Mouse (Mus musculus): ENCODE measurements around the gene Fstl1. TPM values are rescaled to one million over a fixed set of nuclear protein-coding genes. Genes with fewer than 3 reads are reported as not detected.
A peak's percentile ranks its signal among the peaks of the same experiment; 100 is the strongest.

The Fstl1 gene
- polyA plus RNA-seq, 1 experiment = 31.4 TPM

DNA sequence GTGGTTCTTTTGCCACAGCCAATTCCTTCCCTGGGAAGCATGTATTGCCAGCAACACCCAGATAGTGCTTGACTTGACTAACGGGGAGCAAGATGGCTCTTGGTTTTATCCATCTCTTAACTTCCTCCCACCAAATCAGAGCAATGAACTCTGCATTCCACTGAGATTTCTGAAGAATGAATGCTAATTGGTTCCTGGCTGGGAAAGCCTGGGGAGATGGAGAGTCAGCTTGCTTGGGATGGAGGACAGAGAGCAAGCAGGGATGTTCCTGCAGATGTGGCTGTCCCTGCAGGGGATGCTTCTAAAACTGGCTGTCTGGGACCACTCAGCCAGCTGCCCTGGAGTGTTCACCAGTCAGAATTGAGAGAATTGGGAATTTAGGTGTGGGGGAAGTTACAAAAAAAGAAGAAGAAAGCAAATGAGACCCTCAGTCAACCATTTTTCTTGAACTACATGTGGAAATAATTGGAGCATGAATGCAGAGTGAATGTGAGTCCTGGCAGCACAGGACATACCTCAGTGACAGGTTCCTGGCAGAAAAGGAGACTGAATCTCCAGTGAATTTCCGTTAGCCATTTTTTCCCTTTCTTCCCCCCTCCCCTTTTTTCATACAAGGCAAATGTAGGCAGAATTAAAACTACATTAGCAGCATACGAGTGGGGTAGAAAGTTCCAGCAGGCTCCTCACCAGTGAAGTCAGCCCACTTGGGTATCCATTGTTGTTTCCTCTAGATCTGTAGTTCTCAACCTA, 29.2 kb downstream of the Fstl1 start:
- Histone ChIP-seq H3K27ac (ENCODE audit: control insufficient read depth, insufficient read depth, low read depth, low read length, poor library complexity) (no peak overlapping the region), H3K4me3 (replicated peaks; ENCODE audit: control insufficient read depth, low read depth, low read length) (no peak overlapping the region), H3K4me1 (ENCODE audit: control insufficient read depth, insufficient read depth, low read length) (no peaks in the 10 kb centered on the region)
- WGBS = 76% methylated on average over 3 of the region's 3 CpGs
- TF ChIP-seq CTCF (IDR thresholded peaks at IDR 0.05; ENCODE audit: control insufficient read depth, insufficient read depth, low read length) (no peak), POLR2A (IDR thresholded peaks at IDR 0.05; ENCODE audit: borderline replicate concordance, control insufficient read depth, low read depth, low read length) (no peak)

DNA sequence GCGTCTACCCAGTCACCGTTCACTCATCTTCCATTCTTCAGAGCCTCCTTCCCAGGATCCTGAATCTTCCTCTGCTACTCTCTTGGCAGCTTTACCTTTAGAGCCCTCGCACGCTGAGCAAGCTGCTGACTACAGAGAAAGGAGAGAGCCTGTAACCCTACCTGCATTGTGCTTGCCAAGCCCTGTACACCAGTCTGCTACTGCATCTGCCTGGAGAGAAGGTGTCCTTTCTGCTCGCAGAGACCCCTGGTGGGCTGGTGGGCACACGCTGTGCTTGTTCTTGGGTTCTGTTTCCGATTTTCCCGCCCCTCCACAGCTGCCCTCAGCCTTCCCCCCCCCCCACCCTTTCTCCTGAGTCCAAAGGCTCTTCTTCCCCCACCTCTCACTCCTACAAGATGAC, 30.6 kb downstream of the Fstl1 start:
- Histone ChIP-seq H3K4me1 (ENCODE audit: control insufficient read depth, insufficient read depth, low read length) (no peaks in the 10 kb centered on the region; the same call in 1 of the 2 replicates), H3K27ac (ENCODE audit: control insufficient read depth, insufficient read depth, low read depth, low read length, poor library complexity) (no peak overlapping the region), H3K4me3 (replicated peaks; ENCODE audit: control insufficient read depth, low read depth, low read length) (no peak overlapping the region)
- TF ChIP-seq POLR2A (IDR thresholded peaks at IDR 0.05; ENCODE audit: borderline replicate concordance, control insufficient read depth, low read depth, low read length) (no peak), CTCF (IDR thresholded peaks at IDR 0.05; ENCODE audit: control insufficient read depth, insufficient read depth, low read length) (no peak)
- 90% methylated on average over 8 of the region's 8 CpGs for WGBS

DNA sequence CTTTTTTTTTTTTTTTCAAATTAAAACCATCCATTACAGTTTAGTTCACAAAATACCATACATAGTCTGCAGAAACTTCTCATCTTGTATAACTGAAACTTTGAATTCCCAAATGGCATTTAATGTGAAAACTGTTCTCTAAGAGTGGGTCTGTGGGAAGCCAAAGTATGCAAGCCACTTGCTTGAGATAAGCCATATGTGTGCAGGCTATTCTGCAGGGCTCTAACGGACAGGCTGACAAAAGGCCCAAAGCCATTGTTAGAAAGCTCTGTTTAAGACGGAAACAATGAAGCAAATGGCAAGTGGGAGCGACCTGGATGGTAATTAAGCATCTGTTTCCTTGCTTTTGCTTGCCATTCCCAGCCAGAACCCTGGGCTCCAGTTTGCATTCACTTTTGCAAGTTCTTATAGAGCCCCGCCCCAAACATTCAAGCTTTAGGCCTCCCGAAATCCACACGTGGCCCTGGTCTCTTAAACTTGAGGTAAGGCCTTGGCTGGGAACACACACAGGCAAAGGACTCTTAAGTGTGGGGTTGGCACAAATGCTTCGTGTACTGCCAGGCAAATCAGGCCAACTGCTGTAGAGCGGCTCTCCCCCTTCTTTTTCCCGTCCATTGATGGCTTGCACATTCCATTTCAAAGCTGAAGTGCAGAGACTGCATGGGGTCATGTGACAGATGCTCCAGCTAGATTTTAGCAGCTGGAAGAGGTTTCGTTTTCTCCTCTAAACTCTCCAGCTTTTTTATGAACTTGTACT, 32.4 kb downstream of the Fstl1 start:
- H3K4me3 ChIP-seq (replicated peaks; ENCODE audit: control insufficient read depth, low read depth, low read length) = no peak overlapping the region
- H3K4me1 ChIP-seq (ENCODE audit: control insufficient read depth, insufficient read depth, low read length) = no peaks in the 10 kb centered on the region; the same call in 1 of the 2 replicates
- WGBS = 79% methylated on average over 10 of the region's 10 CpGs
- no peak overlapping the region for H3K27ac ChIP-seq (ENCODE audit: control insufficient read depth, insufficient read depth, low read depth, low read length, poor library complexity)
- TF ChIP-seq POLR2A (IDR thresholded peaks at IDR 0.05; ENCODE audit: borderline replicate concordance, control insufficient read depth, low read depth, low read length) (no peak), CTCF (IDR thresholded peaks at IDR 0.05; ENCODE audit: control insufficient read depth, insufficient read depth, low read length) (no peak)

DNA sequence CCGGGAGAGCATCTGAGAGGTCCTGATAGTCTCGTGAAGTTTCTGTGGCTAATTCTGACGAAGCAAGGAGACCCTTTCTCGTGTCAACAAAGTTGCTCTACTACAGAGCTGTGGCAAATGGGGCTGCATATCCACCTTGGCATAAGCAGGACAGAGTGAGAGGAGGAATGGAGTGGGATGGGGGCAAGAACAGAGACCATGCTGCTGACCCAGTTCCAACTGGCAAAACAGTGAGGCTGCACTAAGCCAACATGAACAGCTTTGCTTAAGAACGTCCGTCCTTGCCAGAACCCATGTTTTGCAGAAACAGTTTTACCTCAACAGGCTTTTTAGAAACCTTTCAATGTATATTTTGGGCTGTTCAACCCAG, 32.9 kb downstream of the Fstl1 start:
- H3K27ac ChIP-seq (ENCODE audit: control insufficient read depth, insufficient read depth, low read depth, low read length, poor library complexity) = no peak overlapping the region
- 80% methylated on average over 6 of the region's 6 CpGs for WGBS
- no peaks in the 10 kb centered on the region; the same call in 1 of the 2 replicates for H3K4me1 ChIP-seq (ENCODE audit: control insufficient read depth, insufficient read depth, low read length)
- no peak overlapping the region for H3K4me3 ChIP-seq (replicated peaks; ENCODE audit: control insufficient read depth, low read depth, low read length)
- TF ChIP-seq POLR2A (IDR thresholded peaks at IDR 0.05; ENCODE audit: borderline replicate concordance, control insufficient read depth, low read depth, low read length) (no peak), CTCF (IDR thresholded peaks at IDR 0.05; ENCODE audit: control insufficient read depth, insufficient read depth, low read length) (no peak)

DNA sequence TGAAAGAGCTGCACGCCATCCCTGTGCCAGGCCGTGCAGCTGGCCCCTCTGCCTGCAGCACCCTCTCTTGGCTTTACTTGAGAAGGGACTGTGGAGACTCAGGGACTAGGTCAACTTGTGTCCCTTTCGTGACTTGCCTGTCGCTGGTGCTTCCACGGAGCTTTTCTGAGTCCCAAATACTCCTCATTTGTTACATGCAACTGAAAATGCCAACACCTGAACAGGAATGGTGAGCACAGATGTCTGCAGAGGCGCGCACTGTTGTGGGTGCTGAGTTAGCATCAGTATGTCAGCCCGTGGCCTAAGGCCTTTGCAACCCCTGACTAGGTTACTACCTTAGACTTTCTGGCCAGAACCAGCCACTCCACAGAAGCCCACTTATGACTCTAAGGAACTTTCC, 35.2 kb downstream of the Fstl1 start:
- Histone ChIP-seq H3K4me3 (replicated peaks; ENCODE audit: control insufficient read depth, low read depth, low read length) (no peak overlapping the region), H3K27ac (ENCODE audit: control insufficient read depth, insufficient read depth, low read depth, low read length, poor library complexity) (no peak overlapping the region), H3K4me1 (ENCODE audit: control insufficient read depth, insufficient read depth, low read length) (no peaks in the 10 kb centered on the region; the same call in 1 of the 2 replicates)
- TF ChIP-seq CTCF (IDR thresholded peaks at IDR 0.05; ENCODE audit: control insufficient read depth, insufficient read depth, low read length) (no peak), POLR2A (IDR thresholded peaks at IDR 0.05; ENCODE audit: borderline replicate concordance, control insufficient read depth, low read depth, low read length) (no peak)
- WGBS = 79% methylated on average over 8 of the region's 8 CpGs

DNA sequence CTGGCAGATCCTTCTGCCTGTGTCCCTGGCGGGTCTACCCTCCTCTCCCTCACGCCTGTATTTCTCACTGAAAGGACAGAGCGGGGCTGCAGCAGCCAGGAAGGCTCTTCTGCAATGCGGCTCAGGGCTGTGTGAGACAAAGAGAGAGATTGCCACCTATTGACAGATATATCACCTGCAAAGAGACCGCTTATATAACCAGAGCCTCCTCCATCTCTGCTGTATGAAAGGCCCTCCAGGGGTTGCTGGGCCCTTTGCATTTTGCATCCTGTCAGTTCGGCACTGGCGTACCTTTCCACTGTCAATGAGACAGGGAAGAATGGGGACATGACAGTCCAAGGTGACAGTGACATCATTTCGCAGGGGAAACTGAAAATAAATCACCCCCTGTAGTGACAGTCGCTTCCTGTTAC, 35.8 kb downstream of the Fstl1 start:
- Histone ChIP-seq H3K27ac (ENCODE audit: control insufficient read depth, insufficient read depth, low read depth, low read length, poor library complexity) (no peak overlapping the region), H3K4me1 (ENCODE audit: control insufficient read depth, insufficient read depth, low read length) (no peaks in the 10 kb centered on the region; the same call in 1 of the 2 replicates), H3K4me3 (replicated peaks; ENCODE audit: control insufficient read depth, low read depth, low read length) (no peak overlapping the region)
- WGBS = 29% methylated on average over 9 of the region's 9 CpGs
- TF ChIP-seq CTCF (IDR thresholded peaks at IDR 0.05; ENCODE audit: control insufficient read depth, insufficient read depth, low read length) (no peak), POLR2A (IDR thresholded peaks at IDR 0.05; ENCODE audit: borderline replicate concordance, control insufficient read depth, low read depth, low read length) (no peak)

DNA sequence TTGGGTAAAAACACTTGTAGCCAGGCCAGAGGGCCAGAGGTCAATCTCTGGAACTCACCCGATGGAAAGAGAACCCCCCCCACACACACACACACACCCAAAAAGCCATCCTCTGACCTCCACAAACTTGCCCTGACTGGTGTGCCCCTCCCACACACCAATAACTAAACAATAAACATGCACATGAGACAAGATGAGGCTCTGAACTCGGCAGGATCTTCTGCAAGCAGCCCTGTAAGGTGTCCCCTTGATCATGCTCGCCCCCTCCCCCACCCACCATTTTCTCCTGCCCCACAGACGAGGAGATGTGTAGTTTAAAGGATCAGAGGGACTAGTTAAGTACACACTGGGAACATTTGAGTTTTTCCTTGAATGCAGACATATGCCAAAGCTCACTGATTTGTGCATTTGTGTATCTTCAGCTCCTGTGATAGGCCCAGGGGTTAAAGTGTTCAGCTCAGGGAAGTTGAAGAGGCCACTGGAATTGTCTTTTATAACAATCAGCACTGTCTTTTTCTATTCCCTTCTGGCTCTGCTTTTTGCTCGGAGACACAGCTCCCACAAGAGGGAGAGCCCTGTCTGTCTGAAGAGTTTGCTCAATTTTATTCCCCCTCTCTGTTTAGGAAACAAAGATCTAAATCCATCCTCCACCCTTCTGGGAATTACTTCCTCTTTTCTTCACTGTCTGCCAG, 37.2 kb downstream of the Fstl1 start:
- no peak overlapping the region for H3K27ac ChIP-seq (ENCODE audit: control insufficient read depth, insufficient read depth, low read depth, low read length, poor library complexity)
- 51% methylated on average over 5 of the region's 5 CpGs for WGBS
- no peak for TF ChIP-seq CTCF (IDR thresholded peaks at IDR 0.05; ENCODE audit: control insufficient read depth, insufficient read depth, low read length)
- H3K4me1 ChIP-seq (ENCODE audit: control insufficient read depth, insufficient read depth, low read length) = no peaks in the 10 kb centered on the region; the same call in 1 of the 2 replicates
- H3K4me3 ChIP-seq (replicated peaks; ENCODE audit: control insufficient read depth, low read depth, low read length) = no peak overlapping the region

DNA sequence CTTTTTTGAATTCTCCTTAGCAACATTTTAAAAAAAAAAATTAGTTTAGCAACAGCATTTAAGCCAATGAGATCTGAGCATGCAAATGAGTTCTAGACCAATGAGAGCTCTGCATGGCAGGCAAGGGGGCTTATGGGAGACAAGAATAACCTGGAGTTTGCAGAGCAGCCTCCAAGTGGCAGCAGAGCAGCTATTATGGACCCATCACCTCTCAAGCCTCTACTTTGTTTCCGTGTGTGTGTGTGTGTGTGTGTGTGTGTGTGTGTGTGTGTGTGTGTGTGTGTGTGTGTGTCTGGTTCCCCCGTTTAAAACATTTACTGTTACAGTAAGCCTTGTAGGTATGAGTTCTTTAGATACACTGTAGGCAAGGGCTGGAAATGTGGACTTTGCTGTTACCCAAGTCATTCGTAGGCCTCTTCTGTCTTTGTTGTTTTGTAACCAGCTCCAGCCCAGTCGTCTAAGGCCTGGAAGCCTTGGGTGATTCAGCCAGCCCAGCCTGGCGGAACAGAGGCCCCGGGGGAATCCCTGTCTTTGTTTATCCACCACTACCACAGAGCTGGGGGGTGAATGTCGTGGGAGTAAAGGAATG, 37.8 kb downstream of the Fstl1 start:
- 23% methylated on average over 7 of the region's 7 CpGs for WGBS
- TF ChIP-seq POLR2A (IDR thresholded peaks at IDR 0.05; ENCODE audit: borderline replicate concordance, control insufficient read depth, low read depth, low read length) = no peak
- peak; percentile 41 for TF ChIP-seq CTCF (IDR thresholded peaks at IDR 0.05; ENCODE audit: control insufficient read depth, insufficient read depth, low read length)
- Histone ChIP-seq H3K27ac (ENCODE audit: control insufficient read depth, insufficient read depth, low read depth, low read length, poor library complexity) (peak overlapping the region; percentile 43; the same call in 1 of the 2 replicates), H3K4me1 (ENCODE audit: control insufficient read depth, insufficient read depth, low read length) (no peaks in the 10 kb centered on the region; the same call in 1 of the 2 replicates), H3K4me3 (replicated peaks; ENCODE audit: control insufficient read depth, low read depth, low read length) (no peak overlapping the region)
